Mouse (Mus musculus) bone marrow macrophage, adult 2 months (primary cell): ENCODE results near the gene Cacnb2.

Source experiments
- CTCF ChIP-seq: IDR thresholded peaks from 2 replicates; pipeline ENCODE4 v1.5.1; 2012; ENCODE audit warnings: low read depth, mild to moderate bottlenecking, low read length, moderate library complexity
- POLR2A ChIP-seq: IDR thresholded peaks from 2 replicates; pipeline ENCODE4 v1.6.1; 2012; ENCODE audit warnings: mild to moderate bottlenecking, low read depth, low read length, borderline replicate concordance

- no peak for TF ChIP-seq POLR2A
- no peak for TF ChIP-seq CTCF
Measured at GRCm38 (mm10) chr2:14605207-14605606, 2.3 kb downstream of the Cacnb2 start.
